Mouse (Mus musculus) stomach, embryonic 14.5 days (tissue): ENCODE data around the gene Rnf141. TPM values are rescaled to one million over a fixed set of nuclear protein-coding genes. Genes with fewer than 3 reads are reported as not detected.

ENCODE experiments used
- ATAC-seq: fragments of 200-750 bp; cut with Nextera tagmentation; 2 replicates; pipeline ENCODE4 v1.8.0; 2017; ENCODE audit warnings: low read depth, moderate TSS enrichment; ENCODE audit not compliant: insufficient number of reproducible peaks, insufficient read depth, low FRiP score
- H3K27ac ChIP-seq: fragments of 300-500 bp; sonication (generic); 2 replicates; pipeline ENCODE4 v1.5.1; 2014; ENCODE audit warnings: mild to moderate bottlenecking, low read length, moderate library complexity, mixed read lengths
- H3K27me3 ChIP-seq: fragments of 300-500 bp; sonication (generic); 2 replicates; pipeline ENCODE4 v1.6.1; 2014; ENCODE audit warnings: low read length, control low read depth, mixed read lengths; ENCODE audit not compliant: control insufficient read depth, insufficient read depth
- H3K36me3 ChIP-seq: fragments of 300-500 bp; sonication (generic); 2 replicates; pipeline ENCODE4 v1.6.1; 2014; ENCODE audit warnings: mild to moderate bottlenecking, control low read depth, low read length, moderate library complexity, mixed read lengths; ENCODE audit not compliant: control insufficient read depth, insufficient read depth
- H3K4me1 ChIP-seq: fragments of 300-500 bp; sonication (generic); 2 replicates; pipeline ENCODE4 v1.6.1; 2014; ENCODE audit warnings: low read length, control low read depth, mixed read lengths; ENCODE audit not compliant: control insufficient read depth, insufficient read depth
- H3K4me2 ChIP-seq: fragments of 300-500 bp; sonication (generic); replicated peaks from 2 replicates; pipeline ENCODE4 v1.6.1; 2014; ENCODE audit warnings: low read depth, low read length, control low read depth
- H3K4me3 ChIP-seq: fragments of 300-500 bp; sonication (generic); 2 replicates; pipeline ENCODE4 v1.5.1; 2014; ENCODE audit warnings: low read depth, low read length, control low read depth
- H3K9ac ChIP-seq: fragments of 300-500 bp; sonication (generic); replicated peaks from 2 replicates; pipeline ENCODE4 v1.6.1; 2014; ENCODE audit warnings: low read depth, mild to moderate bottlenecking, control low read depth, low read length, moderate library complexity, mixed read lengths
- H3K9me3 ChIP-seq: fragments of 300-500 bp; sonication (generic); 2 replicates; pipeline ENCODE4 v1.6.1; 2016; ENCODE audit warnings: low read depth, low read length, control low read depth; ENCODE audit not compliant: control insufficient read depth
- WGBS: fragments of 180-500 bp; shearing (Covaris S2); extraction: QIAGEN DNeasy Blood & Tissue Kit; methylation state at CpG from one replicate; pipeline ENCODE4 v1.1.7; 2014; 5-methylcytosine and 5-hydroxymethylcytosine counted together
- polyA plus RNA-seq: library from polyadenylated mRNA; unstranded; fragments of >200 nt; fragmentation: Nextera tagmentation; extraction: Ambion mirVana; gene quantifications from 2 replicates; pipeline ENCODE4 v1.2.1, GENCODE M21; 2014

Gene Rnf141
- 41.0 and 48.1 TPM in 2 replicates for polyA plus RNA-seq

DNA sequence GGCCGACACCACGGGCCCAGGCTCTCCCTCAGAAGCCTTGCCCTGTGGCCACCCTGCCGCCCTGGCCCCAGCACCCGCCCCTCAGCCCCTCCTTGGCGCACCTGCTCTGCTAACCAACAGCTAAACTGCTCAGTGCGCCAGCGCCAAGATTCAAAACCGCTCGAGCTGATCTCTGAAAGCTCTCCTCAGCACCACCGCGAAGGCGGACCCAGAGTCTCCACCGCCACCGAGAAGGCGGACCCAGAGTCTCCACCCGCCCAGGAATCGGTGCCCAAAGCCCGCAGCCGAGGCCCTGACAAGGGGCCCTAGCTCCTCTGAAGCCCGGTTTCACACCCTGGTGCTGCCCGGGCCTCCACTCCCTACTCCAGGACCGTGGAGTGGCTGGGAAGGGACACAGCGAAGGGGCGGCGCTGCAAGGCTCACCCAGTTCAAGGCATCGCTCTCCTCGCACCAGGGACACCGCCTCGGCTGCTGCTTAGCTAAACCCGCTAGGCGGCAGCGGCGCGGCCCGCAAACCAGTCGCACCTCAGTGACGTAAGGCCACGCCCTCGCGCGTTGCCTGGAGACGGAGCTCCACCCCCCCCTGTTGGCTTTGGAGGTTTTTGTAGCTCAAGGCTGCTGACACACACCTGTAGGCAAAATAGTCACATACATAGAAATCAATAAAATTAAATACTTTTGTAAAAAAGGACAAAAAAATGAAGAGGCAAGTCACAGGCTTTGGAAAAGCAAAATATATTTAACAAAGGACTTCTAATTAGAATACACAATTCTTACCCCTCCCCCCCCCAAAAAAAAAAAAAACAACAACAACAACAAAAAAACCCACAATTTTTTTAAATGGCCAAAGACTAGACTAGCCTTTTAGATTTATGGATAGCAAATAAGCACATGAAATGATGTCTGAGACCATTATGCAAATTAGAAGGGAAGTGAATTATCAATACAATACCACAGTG, at the start of gene Rnf141:
Gene Rnf141, minus strand, starts transcription at position 542 of the 959 bp plus-strand sequence.
- 0% methylated on average over 42 of the region's 42 CpGs for WGBS
- ATAC-seq, result peak; percentile 89
- H3K27me3 ChIP-seq, result no peaks in the 10 kb centered on the region
- H3K4me2 ChIP-seq, result peak within 1 kb of the TSS; percentile 82
- H3K27ac ChIP-seq, result peak within 1 kb of the TSS; percentile 95
- H3K9me3 ChIP-seq, result no peaks in the 10 kb centered on the region
- H3K9ac ChIP-seq, result peak within 1 kb of the TSS; percentile 80
- H3K4me3 ChIP-seq, result peak within 1 kb of the TSS; percentile 80
- H3K36me3 ChIP-seq, result no peaks in the 10 kb centered on the region
- H3K4me1 ChIP-seq, result 0 out of 2 replicates have a peak, but pooled peaks cover 4% of the 10 kb centered on the region

DNA sequence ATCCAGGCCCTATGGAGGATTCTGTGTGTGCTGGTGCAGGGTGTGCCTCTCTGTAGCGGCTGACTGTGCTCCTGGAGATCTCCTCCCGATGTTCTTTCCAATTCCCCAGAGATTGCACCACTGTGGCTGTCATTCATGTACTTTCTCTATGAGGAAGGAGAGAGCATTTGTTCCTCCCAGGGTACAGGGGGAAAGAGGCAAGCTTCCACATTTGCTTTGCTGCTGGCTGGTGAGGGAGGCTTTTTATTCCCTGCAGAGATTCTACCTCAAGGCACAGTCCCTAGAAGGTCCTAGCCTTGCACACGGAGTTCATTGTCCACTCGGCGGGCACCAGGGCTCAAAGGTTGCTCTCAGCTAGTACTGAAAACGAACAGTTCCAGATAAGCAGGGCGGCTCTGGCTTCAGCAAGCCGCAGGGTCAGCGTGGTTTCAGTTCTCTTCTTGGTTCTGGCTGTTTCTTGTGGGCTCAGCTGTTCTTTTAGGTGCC, 47.3 kb upstream of the Rnf141 start:
- no peaks in the 10 kb centered on the region for H3K9me3 ChIP-seq
- no peaks in the 10 kb centered on the region; the same call in 1 of the 2 replicates for H3K36me3 ChIP-seq
- H3K4me2 ChIP-seq, result no peak overlapping the region
- no peak overlapping the region for H3K4me3 ChIP-seq
- H3K9ac ChIP-seq, result no peak overlapping the region
- peak overlapping the region; percentile 53; the same call in 1 of the 2 replicates for H3K27ac ChIP-seq
- WGBS, result 64% methylated on average over 9 of the region's 9 CpGs
- ATAC-seq, result no peak
- peaks cover 8% of the 10 kb centered on the region; the same call in 1 of the 2 replicates for H3K4me1 ChIP-seq
- H3K27me3 ChIP-seq, result no peaks in the 10 kb centered on the region

DNA sequence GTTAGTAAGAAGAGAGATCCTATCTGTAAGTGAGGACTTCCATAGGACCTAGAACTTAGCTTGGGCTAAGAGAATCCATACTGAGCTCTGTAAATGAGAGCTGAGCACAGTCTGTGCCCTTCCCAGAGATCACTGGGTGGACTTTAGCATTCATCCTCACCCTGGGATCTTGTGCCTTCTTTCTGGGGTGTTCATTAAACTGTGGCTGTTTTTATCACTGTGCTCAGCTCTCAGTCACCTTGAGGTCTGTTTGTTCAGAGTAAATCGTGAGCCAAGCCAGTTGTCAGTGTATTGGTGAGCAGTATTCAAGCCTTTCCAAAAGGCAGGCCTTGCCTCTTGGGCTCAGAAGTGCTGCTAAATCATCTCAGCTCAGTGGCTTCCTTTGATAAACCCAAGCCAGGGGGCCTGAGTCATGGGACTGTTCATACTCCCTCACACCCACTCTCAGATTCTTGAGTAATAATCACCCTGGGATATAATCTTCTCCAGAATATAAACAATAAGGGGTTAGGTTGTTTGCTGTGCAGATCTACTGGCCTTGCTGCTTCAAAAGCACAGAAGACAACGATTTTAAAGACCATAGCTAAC, 37.6 kb upstream of the Rnf141 start:
- Histone ChIP-seq H3K27me3 (no peaks in the 10 kb centered on the region), H3K9me3 (no peaks in the 10 kb centered on the region), H3K4me3 (no peak overlapping the region), H3K9ac (no peak overlapping the region), H3K36me3 (no peaks in the 10 kb centered on the region; the same call in 1 of the 2 replicates), H3K4me1 (no peaks in the 10 kb centered on the region), H3K4me2 (no peak overlapping the region), H3K27ac (no peak overlapping the region)
- no peak for ATAC-seq
- WGBS, result 76% methylated on average over 2 of the region's 2 CpGs

DNA sequence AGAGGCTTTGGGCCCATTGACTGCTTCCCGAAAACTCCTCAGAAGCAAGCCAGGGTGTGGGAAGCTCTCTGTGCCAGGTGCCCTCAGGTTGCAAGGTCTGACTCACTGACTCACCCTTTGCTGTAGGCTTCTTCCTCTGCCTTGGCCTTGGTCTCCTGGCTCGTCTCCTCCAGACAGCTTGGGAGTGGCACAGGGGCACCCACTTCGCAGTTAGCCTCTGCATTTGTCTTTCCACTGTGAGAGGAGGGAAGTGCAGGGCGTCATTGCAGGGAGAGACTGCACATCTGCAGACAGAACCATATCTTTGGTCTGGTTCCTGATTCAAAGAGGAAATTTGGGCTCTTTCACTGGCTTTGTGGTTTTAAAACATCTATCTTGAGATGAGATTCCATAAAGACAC, 33.8 kb upstream of the Rnf141 start:
- Histone ChIP-seq H3K4me3 (no peak overlapping the region), H3K9ac (no peak overlapping the region), H3K9me3 (no peaks in the 10 kb centered on the region), H3K27ac (no peak overlapping the region), H3K36me3 (no peaks in the 10 kb centered on the region; the same call in 1 of the 2 replicates), H3K4me1 (no peaks in the 10 kb centered on the region), H3K27me3 (no peaks in the 10 kb centered on the region), H3K4me2 (no peak overlapping the region)
- ATAC-seq, result no peak
- 79% methylated on average over 4 of the region's 4 CpGs for WGBS

DNA sequence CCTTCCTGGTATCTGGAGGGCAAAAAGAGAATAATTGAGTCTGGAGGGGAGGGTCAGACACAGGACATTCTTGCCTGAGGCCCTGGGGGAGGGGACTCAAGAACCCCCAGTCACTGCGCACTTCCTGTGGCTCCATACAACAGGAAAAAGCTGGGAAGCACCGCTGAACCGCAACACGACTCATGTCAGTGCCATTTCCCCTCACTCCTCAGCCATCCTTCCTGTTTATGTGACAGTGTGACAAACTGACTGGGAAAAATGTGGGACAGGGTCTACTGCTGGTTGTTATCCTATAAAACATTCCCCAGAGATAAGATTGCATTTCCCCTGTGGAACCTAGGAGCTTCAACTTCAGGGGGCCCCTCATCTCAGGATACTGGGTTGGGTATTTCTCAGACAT, 32.7 kb upstream of the Rnf141 start:
- Histone ChIP-seq H3K4me2 (no peak overlapping the region), H3K4me3 (no peak overlapping the region), H3K27ac (no peak overlapping the region), H3K27me3 (no peaks in the 10 kb centered on the region), H3K36me3 (no peaks in the 10 kb centered on the region; the same call in 1 of the 2 replicates), H3K9me3 (no peaks in the 10 kb centered on the region), H3K4me1 (no peaks in the 10 kb centered on the region), H3K9ac (no peak overlapping the region)
- WGBS, result 66% methylated on average over 4 of the region's 4 CpGs
- ATAC-seq, result no peak

DNA sequence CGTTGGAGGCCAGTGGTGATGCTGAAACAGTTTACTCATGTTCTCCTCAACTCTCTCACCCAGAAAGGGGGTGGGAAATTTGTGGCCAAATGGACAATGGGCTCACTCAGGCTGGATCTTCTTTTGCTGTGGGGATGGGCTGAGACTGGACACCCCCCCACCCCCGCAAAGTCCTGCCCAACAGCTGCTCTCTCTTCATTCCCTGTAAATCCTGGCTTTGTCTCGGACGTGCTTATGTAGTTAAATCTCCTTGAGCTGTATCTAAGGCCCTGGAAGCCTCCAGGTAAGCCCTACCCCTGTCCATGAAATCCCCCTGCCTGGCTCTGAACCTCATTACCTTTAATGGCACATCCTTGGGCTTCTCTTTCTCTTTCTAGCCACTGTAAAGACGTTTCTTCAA, 24.6 kb upstream of the Rnf141 start:
- WGBS, result 70% methylated on average over 5 of the region's 5 CpGs
- no peaks in the 10 kb centered on the region for H3K9me3 ChIP-seq
- H3K27me3 ChIP-seq, result no peaks in the 10 kb centered on the region
- 0 out of 2 replicates have a peak, but pooled peaks cover 4% of the 10 kb centered on the region for H3K4me1 ChIP-seq
- H3K27ac ChIP-seq, result no peak overlapping the region
- 0 out of 2 replicates have a peak, but pooled peaks cover 9% of the 10 kb centered on the region for H3K36me3 ChIP-seq
- H3K4me3 ChIP-seq, result no peak overlapping the region
- H3K9ac ChIP-seq, result no peak overlapping the region
- no peak for ATAC-seq
- H3K4me2 ChIP-seq, result no peak overlapping the region

DNA sequence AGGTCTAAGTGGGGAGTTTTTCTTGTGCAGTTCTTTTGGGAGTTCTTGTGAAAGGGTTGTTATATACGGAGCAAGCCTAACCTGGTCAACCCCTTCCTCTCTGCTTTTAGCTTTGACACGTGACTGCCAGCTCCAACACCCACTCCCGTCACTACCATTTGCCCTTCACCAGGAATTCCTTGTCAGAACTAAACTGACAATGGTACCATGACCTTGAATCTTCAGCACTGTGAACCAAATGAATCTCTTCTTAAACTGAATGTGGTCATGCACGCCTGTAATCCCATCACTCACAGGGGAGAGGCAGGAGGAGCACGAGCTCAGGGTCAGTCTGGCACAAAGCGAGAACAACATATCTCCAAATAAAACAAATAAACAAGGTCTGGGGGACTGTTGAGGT, 22.9 kb upstream of the Rnf141 start:
- Histone ChIP-seq H3K4me3 (no peak overlapping the region), H3K27ac (no peak overlapping the region), H3K27me3 (no peaks in the 10 kb centered on the region), H3K9ac (no peak overlapping the region), H3K4me1 (0 out of 2 replicates have a peak, but pooled peaks cover 4% of the 10 kb centered on the region), H3K9me3 (no peaks in the 10 kb centered on the region), H3K4me2 (no peak overlapping the region), H3K36me3 (0 out of 2 replicates have a peak, but pooled peaks cover 9% of the 10 kb centered on the region)
- 85% methylated on average over 6 of the region's 6 CpGs for WGBS
- ATAC-seq, result no peak

DNA sequence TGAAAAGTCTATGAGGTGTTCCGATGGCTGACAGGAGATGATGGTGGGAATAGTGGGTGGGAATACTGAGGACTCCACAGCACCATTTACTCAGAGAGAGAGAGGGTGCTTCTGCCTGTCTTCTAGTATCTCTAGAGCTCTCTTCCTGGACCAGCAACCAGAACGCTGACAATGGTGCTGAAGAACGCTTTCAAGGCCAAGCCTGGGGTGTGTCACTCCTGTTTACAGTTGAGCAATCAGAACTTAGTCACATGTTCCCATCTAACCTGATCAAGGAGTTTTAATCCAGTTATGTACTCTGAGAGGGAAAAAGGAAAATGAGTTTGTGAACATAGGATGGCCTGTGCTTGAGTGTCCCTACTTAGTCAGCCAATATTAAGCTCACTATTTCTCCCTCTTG, 21.8 kb upstream of the Rnf141 start:
- Histone ChIP-seq H3K36me3 (0 out of 2 replicates have a peak, but pooled peaks cover 6% of the 10 kb centered on the region), H3K9me3 (no peaks in the 10 kb centered on the region), H3K4me3 (no peak overlapping the region), H3K4me2 (no peak overlapping the region), H3K27me3 (no peaks in the 10 kb centered on the region), H3K9ac (no peak overlapping the region), H3K4me1 (0 out of 2 replicates have a peak, but pooled peaks cover 4% of the 10 kb centered on the region), H3K27ac (no peak overlapping the region)
- ATAC-seq, result no peak
- 84% methylated on average over 3 of the region's 3 CpGs for WGBS
